Mouse (Mus musculus) CH12.LX (cell line): Measurements from ENCODE around the gene Cacng6. TPM values are rescaled to one million over a fixed set of nuclear protein-coding genes. Genes with fewer than 3 reads are reported as not detected.

ENCODE experiments used
- DNase-seq: peaks from one replicate; pipeline ENCODE4 v3.0.0-alpha.2; 2013; ENCODE audit errors: extremely low read depth
- H3K27ac ChIP-seq: 2 replicates; pipeline ENCODE4 v1.5.1; 2012; ENCODE audit warnings: low read depth, mild to moderate bottlenecking, control low read depth, moderate library complexity; ENCODE audit not compliant: insufficient read depth
- H3K27me3 ChIP-seq: replicated peaks from 2 replicates; pipeline ENCODE3; 2012; ENCODE audit warnings: inconsistent platforms
- H3K36me3 ChIP-seq, 2 experiments: replicated peaks in 1 of 2; 2 replicates each; pipeline versions ENCODE3 to v1.6.1; 2012; ENCODE audit warnings: inconsistent platforms in 1 of 2, low read length in 1 of 2, mild to moderate bottlenecking in 1 of 2, mixed read lengths in 1 of 2, moderate library complexity in 1 of 2; ENCODE audit not compliant: control insufficient read depth in 1 of 2, insufficient read depth in 1 of 2
- H3K4me1 ChIP-seq, 2 experiments: 2 replicates each; pipeline ENCODE4 v1.6.1; 2012; ENCODE audit warnings: inconsistent platforms in 1 of 2, moderate library complexity in 1 of 2; ENCODE audit not compliant: insufficient read depth in 2 of 2, control insufficient read depth in 1 of 2
- H3K4me2 ChIP-seq: 2 replicates; pipeline ENCODE4 v1.6.1; 2012; ENCODE audit warnings: low read depth, mild to moderate bottlenecking, control low read depth; ENCODE audit not compliant: poor library complexity, insufficient read depth, severe bottlenecking
- H3K4me3 ChIP-seq, 3 experiments: fragments of 150-350 bp in 1 of 3; sonication (generic) in 1 of 3; replicated peaks in 1 of 3; 2 replicates each; pipeline versions ENCODE3 to v1.5.1; 2011 to 2012; ENCODE audit warnings: low read depth in 2 of 3, low read length in 2 of 3, mild to moderate bottlenecking in 2 of 3, moderate library complexity in 2 of 3, control low read depth in 1 of 3, improper control_type of control experiment in 1 of 3, inconsistent platforms in 1 of 3, mixed read lengths in 1 of 3; ENCODE audit not compliant: poor library complexity in 1 of 3
- H3K79me2 ChIP-seq: replicated peaks from 2 replicates; pipeline ENCODE4 v1.6.1; 2012; ENCODE audit warnings: mild to moderate bottlenecking, moderate library complexity; ENCODE audit not compliant: control insufficient read depth, poor library complexity, insufficient read depth, severe bottlenecking; ENCODE audit errors: extremely low read depth
- H3K9ac ChIP-seq: 2 replicates; pipeline ENCODE4 v1.6.1; 2012; ENCODE audit warnings: low read depth, mild to moderate bottlenecking, control low read depth, moderate library complexity; ENCODE audit not compliant: insufficient read depth
- H3K9me3 ChIP-seq: replicated peaks from 2 replicates; pipeline ENCODE3; 2012; ENCODE audit warnings: low read length, inconsistent platforms, mixed read lengths
- BHLHE40 ChIP-seq: IDR thresholded peaks from 2 replicates; pipeline ENCODE4 v1.6.1; 2011; ENCODE audit warnings: mild to moderate bottlenecking, low read depth, low read length, improper control_type of control experiment
- CHD1 ChIP-seq: IDR thresholded peaks from 2 replicates; pipeline ENCODE4 v1.6.1; 2012; ENCODE audit warnings: low read depth, low read length, improper control_type of control experiment, inconsistent platforms
- CHD2 ChIP-seq: IDR thresholded peaks from 2 replicates; pipeline ENCODE4 v1.6.1; 2011; ENCODE audit warnings: low read length, improper control_type of control experiment
- E2F4 ChIP-seq: IDR thresholded peaks from 2 replicates; pipeline ENCODE4 v1.6.1; 2011; ENCODE audit warnings: low read depth, low read length, improper control_type of control experiment; ENCODE audit not compliant: insufficient replicate concordance
- EP300 ChIP-seq: IDR thresholded peaks from 2 replicates; pipeline ENCODE4 v1.6.1; 2011; ENCODE audit warnings: low read length, improper control_type of control experiment
- GABPA ChIP-seq: IDR thresholded peaks from 2 replicates; pipeline ENCODE4 v1.6.1; 2012; ENCODE audit warnings: low read depth, low read length, improper control_type of control experiment, inconsistent platforms; ENCODE audit not compliant: insufficient replicate concordance
- JUN ChIP-seq: IDR thresholded peaks from 2 replicates; pipeline ENCODE4 v1.6.1; 2011; ENCODE audit warnings: low read depth, mild to moderate bottlenecking, low read length, improper control_type of control experiment, moderate library complexity; ENCODE audit not compliant: insufficient read depth
- JUND ChIP-seq: conservative IDR thresholded peaks from 2 replicates; pipeline ENCODE4 v1.6.1; 2011; ENCODE audit warnings: low read depth, low read length, improper control_type of control experiment
- MAX ChIP-seq: IDR thresholded peaks from 2 replicates; pipeline ENCODE4 v1.6.1; 2011; ENCODE audit warnings: low read length, improper control_type of control experiment
- MAZ ChIP-seq: IDR thresholded peaks from 2 replicates; pipeline ENCODE4 v1.6.1; 2012; ENCODE audit warnings: low read depth, mild to moderate bottlenecking, inconsistent platforms, low read length, improper control_type of control experiment, moderate library complexity
- MXI1 ChIP-seq: IDR thresholded peaks from 2 replicates; pipeline ENCODE4 v1.6.1; 2011; ENCODE audit warnings: mild to moderate bottlenecking, low read depth, low read length, improper control_type of control experiment
- POLR2AphosphoS2 ChIP-seq: IDR thresholded peaks from 2 replicates; pipeline ENCODE4 v1.6.1; 2011; ENCODE audit warnings: low read depth, low read length, improper control_type of control experiment
- RAD21 ChIP-seq: IDR thresholded peaks from 2 replicates; pipeline ENCODE4 v1.6.1; 2011; ENCODE audit warnings: low read depth, mild to moderate bottlenecking, low read length, improper control_type of control experiment, moderate library complexity
- SIN3A ChIP-seq: IDR thresholded peaks from 2 replicates; pipeline ENCODE4 v1.6.1; 2012; ENCODE audit warnings: low read length, improper control_type of control experiment, inconsistent platforms
- TBP ChIP-seq: conservative IDR thresholded peaks from 2 replicates; pipeline ENCODE4 v1.6.1; 2011; ENCODE audit warnings: low read depth, low read length, improper control_type of control experiment
- TCF12 ChIP-seq: IDR thresholded peaks from 2 replicates; pipeline ENCODE4 v1.6.1; 2014; ENCODE audit warnings: low read depth, mild to moderate bottlenecking, inconsistent platforms, low read length, improper control_type of control experiment
- UBTF ChIP-seq: IDR thresholded peaks from 2 replicates; pipeline ENCODE4 v1.6.1; 2012; ENCODE audit warnings: low read depth, mild to moderate bottlenecking, inconsistent platforms, low read length, improper control_type of control experiment, moderate library complexity
- USF1 ChIP-seq: IDR thresholded peaks from 2 replicates; pipeline ENCODE4 v1.6.1; 2014; ENCODE audit warnings: low read depth, mild to moderate bottlenecking, inconsistent platforms, low read length, improper control_type of control experiment
- USF2 ChIP-seq: conservative IDR thresholded peaks from 2 replicates; pipeline ENCODE4 v1.6.1; 2011; ENCODE audit warnings: low read depth, low read length, improper control_type of control experiment
- ZKSCAN1 ChIP-seq: IDR thresholded peaks from 2 replicates; pipeline ENCODE4 v1.6.1; 2012; ENCODE audit warnings: low read depth, inconsistent platforms, low read length, improper control_type of control experiment, borderline replicate concordance
- ZMIZ1 ChIP-seq: IDR thresholded peaks from 2 replicates; pipeline ENCODE4 v1.6.1; 2012; ENCODE audit warnings: low read depth, mild to moderate bottlenecking, inconsistent platforms, low read length, improper control_type of control experiment
- dilution Hi-C: fragments of 300-500 bp; cut with MboI; formaldehyde crosslinking; loops from 2 replicates; pipeline ENCODE4 v1.14.3; 2020; ENCODE audit warnings: low sequenced_read_pairs; ENCODE audit not compliant: extremely low pct_unique_long_range_greater_than_20kb, extremely low pct_ligation_motif_present
- in situ Hi-C: fragments of 300-500 bp; cut with MboI; formaldehyde crosslinking; loops from 3 replicates; pipeline ENCODE4 v1.14.3; 2019; ENCODE audit warnings: low sequenced_read_pairs, low pct_ligation_motif_present, low pct_unique_long_range_greater_than_20kb, mixed read lengths
- polyA plus RNA-seq: library from polyadenylated mRNA; unstranded; fragments of >175 nt; gene quantifications from 2 replicates; pipeline ENCODE4 v1.2.1, GENCODE M21; 2012; ENCODE audit warnings: low read depth; ENCODE audit not compliant: insufficient read length
- total RNA-seq, 2 experiments: library from RNA; depleted of rRNA; stranded (reverse); fragments of 300-350 nt in 1 of 2; fragments of >200 nt in 1 of 2; gene quantifications; 2 replicates each; pipeline ENCODE4 v1.2.3; 2012 to 2014

Cacng6 gene
- total and polyA plus RNA-seq, 3 experiments = not detected

- TF ChIP-seq TBP (no peak), USF1 (no peak), MXI1 (no peak), TCF12 (0 out of 2 replicates have a peak, but pooled peaks have one; percentile 20), CHD1 (no peak), E2F4 (no peak), JUND (peak; percentile 96), USF2 (no peak), RAD21 (peak; percentile 81)
Measured at GRCm38 (mm10) chr7:3376831-3377230, 47.2 kb upstream of the Cacng6 start (continued).

- Histone ChIP-seq H3K9me3 (no peaks in the 10 kb centered on the region), H3K4me2 (no peak overlapping the region), H3K27ac (no peak overlapping the region), H3K9ac (no peak overlapping the region), H3K4me3 (no peak overlapping the region), H3K27me3 (no peaks in the 10 kb centered on the region), H3K79me2 (no peaks in the 10 kb centered on the region), H3K4me1 (no peaks in the 10 kb centered on the region), H3K36me3 (no peaks in the 10 kb centered on the region)
- DNase-seq = no peak
- in situ Hi-C loops (no loop called here), dilution Hi-C loops (no loop called here)
- TF ChIP-seq JUN = no peak
- no peak for TF ChIP-seq MAZ
- no peak for TF ChIP-seq GABPA
- TF ChIP-seq SIN3A = no peak
- TF ChIP-seq EP300 = no peak
- no peak for TF ChIP-seq CHD2
- TF ChIP-seq ZKSCAN1 = no peak
- no peak for TF ChIP-seq BHLHE40
- no peak for TF ChIP-seq RAD21
- TF ChIP-seq TBP = no peak
- TF ChIP-seq UBTF = no peak
- no peak for TF ChIP-seq POLR2AphosphoS2
- no peak for TF ChIP-seq MAX
- no peak for TF ChIP-seq ZMIZ1
- TF ChIP-seq USF2 = no peak
Measured at GRCm38 (mm10) chr7:3382123-3382522, 41.9 kb upstream of the Cacng6 start.
